Mouse (Mus musculus) thymus, postnatal 25 days (tissue): ENCODE results near the gene Lurap1.

ENCODE experiments used
- DNase-seq: peaks from one replicate; pipeline ENCODE4 v3.0.0; 2022

Gene Lurap1

DNA sequence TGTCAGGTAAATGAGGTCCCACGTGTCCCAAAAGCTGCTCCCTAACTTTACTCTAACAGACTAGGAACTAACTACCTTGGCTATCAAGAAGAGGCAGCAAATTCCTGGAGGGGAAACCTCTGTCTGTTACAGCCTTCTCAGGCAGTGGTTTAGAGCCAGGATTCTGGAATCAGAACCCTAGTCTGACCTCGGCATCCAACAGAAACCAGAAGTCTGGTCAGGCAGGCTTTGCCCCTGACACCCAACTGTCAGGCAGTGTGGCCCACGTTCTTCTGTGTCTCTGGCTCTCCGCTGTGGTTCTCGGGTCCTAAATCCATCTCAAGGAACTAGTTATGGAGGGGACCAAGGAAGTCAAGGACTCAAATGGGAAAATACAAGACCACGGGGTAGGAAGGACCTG, at the start of gene Lurap1:
Gene Lurap1, minus strand, starts transcription at position 101 of the 400 bp plus-strand sequence.
- no peak for DNase-seq

DNA sequence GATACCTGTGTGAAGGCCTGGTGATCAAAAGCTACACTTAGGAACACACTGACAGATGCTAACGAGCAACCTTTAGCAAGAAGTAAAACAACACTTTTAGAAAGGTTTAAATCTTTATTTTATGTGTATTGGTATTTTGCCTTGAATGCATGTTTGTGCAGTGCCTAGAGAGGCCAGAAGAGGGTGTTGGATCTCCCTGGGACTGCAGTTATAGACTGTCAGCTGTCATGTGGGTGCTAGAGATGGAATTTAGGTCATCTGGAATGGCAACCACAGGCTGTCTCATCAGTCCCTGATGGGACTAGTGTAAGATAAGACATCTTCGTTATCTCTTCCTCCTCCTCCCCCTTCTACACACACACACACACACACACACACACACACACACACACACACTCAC, 47.3 kb upstream of the Lurap1 start:
- peak; percentile 38 for DNase-seq

DNA sequence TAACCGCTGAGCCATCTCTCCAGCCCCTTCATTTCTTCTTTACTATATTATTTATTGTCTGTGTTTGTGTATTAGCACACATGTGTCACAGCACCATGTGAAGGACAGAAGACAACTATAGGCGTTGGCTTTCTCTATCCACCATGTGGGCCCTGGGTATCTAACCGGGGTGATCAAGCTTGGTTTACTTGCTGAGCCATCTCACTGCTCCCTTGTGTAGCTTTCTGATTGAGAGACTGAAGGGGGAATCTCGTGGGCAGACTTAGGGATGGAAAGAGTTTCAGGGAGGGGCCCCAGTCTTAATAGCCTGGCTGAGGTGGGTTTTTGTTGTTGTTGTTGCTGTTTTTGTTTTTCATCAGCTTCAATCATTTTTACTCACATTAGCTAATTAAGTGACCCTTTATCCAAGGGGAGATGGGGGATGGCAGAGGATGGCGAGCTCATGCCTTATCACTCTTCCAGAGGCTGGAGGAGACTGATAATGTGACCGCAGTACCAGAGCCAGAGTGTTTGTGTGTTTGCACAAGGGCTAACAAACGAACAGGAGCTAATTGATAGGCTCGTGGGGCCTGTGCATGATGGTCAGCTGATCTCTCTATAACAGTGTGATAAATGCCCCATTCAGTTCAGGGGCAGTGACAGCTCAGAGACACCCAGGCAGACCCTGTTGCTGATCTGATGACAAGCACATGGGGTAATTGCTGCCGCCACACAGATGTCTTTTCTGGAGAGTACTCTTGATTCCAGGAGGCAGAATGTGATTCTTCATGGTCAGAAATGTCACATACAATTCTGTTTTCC, 42.6 kb upstream of the Lurap1 start:
- DNase-seq = no peak

DNA sequence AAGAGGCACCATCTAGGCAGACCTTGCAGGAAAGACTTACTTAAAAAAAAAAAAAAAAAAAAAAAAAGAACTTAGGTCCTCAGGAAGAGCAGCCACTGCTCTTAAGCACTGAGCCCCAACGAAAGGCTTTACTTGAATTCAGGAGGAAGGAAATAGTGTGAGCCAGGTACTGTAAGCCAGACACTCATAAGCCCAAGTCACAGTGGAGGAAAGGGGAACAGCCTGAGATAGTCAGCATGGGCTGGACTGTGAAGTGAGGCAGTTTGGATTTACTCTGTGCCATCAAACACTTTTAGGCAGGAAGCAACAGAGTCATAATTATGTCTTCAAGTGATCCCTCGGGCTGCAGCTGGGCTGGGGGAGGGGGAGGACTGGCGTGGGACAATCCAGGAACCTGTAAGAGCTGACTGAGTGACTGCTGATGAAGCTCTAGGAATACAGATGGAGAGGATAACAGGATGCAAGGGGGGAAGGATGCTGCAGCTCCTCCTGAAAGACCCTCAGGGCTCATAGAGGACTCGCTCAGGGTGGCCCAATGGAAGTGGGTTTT, 41.2 kb upstream of the Lurap1 start:
- no peak for DNase-seq

DNA sequence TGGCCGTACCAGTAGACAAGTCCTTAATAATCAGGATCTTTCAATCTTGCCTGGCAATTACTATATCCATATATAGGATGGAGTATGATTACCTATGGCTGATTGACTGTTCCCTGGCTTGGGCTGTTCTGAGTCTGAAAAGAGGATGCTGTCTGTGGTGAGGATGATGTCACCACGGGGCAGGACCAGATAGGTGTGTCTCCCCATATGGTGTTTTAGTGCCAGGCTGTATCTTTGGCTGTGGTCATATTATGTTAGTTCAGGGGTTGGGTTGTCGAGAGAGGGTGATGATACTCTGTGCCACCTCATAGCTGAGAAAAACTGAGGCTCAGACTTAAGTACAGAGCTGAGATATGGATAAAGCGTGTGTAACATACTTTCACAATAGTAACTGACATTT, 33.9 kb upstream of the Lurap1 start:
- DNase-seq = no peak

DNA sequence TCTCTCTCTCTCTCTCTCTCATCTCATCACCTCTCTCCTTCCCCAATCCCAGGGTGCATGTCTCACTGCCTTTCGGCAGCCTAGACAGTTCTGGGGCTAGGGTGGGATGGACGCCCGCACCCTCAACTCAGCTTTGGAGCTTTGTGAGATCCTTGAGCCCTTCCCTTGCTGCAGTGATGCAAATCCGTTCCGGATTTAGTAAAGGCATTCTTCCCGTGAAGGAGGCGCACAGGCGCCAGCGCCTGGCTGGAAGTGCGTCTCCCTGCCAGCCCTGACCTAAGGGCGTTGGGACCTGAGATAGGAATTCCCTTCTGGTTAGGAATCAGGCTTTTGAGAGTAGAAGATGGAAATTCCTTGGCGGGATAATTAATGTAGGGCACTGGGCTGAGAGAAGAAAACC, 31.6 kb upstream of the Lurap1 start:
- DNase-seq = no peak

DNA sequence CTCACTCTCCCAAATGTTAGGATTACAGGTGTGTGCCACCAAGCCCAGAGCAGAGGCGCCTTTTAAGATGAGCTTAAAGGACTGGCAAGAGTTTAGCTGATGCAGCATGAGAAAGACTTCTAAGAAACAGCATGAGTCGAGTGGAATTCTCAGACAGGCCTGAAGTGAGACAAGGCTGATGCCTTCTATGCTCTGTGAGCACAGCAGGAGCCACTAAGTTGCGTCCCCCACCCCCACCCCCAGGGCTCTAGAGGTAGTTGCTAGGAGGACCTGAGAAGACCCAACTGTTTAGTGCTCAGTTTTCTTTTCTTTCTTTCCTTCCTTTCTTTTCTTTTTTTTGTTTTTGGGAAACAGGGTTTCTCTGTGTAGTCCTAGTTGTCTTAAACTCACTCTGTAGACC, 30.9 kb upstream of the Lurap1 start:
- no peak for DNase-seq

DNA sequence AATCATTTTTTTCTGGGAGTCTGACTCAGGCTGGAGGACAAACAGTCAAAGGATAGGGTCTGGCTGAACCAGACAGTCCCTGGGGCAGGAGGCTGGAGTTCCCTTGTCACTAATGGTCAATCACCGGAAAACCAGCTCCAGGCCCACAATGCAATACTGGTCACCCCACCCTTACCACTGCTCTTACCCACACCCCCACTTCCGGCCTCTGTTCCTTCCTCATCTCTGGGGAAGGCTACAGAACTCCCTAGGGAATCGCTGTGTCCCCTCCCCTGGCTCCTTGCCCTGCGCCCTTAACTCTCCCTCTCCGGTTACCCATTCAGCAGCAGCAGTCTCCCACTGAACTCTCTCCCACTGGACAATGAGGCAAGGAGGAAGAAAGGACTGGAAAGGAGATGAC, 26.0 kb upstream of the Lurap1 start:
- DNase-seq = no peak

DNA sequence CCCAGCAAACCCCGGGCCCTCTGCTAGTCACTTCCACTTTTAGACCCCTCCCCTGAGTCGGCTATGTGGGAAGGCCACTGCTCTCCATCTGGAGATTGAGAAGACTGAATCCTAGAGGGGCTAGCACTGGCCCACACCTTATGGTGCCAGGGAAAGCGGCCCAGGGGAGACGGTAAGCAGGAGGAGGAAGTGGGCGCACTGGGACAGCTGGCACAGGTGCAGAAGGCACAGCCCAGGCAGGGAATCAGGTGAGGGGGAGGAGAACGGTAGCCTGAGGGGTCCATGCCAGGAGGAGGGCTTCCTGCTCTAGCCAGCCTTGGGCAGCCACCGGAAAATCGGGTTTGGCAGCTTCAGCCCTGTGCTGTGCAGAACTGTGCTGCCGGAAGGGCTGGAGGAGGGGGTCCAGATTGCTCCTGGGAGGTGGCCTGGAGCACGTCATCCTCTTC, 25.4 kb upstream of the Lurap1 start:
- DNase-seq = peak; percentile 66

DNA sequence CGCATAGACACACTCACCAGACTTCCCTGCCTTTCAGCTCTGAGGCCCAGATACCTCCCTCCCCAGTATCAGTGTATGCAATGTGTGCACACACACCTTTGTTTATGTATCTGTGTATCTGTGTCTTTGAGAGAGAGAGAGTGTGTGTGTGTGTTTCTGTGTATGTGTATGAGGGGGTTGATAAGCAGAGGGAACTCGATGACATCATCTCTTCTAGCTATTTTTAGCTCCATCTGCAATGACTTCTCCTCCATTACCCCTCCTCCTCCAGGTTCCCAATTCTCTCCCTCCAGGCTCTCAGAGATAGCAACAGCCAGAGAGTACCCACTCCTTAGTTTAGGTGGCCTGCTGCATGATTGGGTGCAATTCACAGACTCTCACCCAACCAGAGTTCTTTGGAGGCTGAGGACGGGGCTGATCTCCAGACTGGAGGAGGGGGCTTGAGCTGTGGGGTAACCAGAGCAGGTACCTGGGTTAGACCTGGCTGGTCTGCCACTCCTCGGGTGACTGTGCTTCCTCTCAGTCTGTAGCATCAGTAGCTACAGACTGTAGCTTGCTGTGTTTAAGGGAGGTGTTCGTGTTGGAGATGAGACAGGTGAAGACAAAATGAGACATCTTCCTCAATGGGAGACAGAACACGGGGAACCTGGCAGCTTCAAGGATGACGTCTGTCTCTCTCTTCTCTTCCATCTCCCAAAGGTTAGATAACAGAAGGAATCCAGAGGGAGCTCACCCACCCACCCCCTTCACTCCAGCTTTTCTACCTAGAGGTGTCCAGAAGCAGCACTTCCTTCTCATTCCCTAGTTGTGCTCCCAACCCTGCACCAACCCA, 24.8 kb upstream of the Lurap1 start:
- no peak for DNase-seq

DNA sequence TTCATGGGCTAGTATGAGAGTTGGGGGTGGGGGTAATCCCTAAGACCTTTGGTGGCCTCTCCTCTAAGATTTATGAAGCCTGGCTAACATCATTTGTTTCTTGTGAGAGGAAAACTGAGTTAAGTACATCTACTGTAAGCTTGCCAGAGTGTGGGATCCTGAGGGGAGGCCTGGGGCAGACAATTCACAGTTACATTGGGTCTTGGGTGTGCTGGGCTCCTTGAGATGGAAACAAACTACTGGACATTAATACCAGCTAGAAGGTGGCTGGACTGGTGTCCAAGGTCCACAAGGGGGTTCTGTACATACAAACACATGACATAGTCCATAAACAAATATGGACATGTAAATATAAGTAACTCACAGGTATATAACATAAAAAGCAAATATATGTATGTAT, 24.0 kb upstream of the Lurap1 start:
- DNase-seq = no peak

DNA sequence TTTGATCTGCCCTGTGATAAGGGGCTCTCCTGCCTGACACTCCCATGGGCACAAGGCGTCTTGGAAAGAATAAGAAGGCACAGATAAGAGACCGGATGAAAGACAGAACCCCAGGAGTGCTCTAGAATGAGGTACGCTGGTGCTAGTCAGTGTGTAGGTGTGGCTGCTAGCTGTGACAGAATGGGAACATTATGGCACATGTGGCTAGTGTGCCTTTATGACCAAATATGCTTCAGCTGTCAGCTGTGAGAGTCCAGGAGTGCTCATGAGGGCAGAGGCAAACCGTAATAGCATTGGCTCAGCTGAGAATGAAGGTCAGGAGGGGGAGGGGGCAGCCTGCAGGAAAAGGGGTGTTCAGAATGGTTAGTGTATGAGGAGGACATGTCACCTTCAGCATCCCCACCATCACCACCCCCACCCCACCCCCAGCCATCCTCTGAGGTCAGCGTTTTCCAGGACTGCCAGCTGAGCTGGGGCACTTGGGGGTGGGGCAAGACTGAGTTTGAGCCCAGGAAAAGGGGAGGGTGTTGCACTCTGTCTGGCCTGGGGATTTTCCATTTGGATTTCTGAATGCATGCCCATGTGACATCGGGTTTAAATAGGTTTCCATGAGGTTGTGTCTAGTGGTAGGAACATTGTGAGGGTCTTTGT, 23.5 kb upstream of the Lurap1 start:
- DNase-seq = no peak

DNA sequence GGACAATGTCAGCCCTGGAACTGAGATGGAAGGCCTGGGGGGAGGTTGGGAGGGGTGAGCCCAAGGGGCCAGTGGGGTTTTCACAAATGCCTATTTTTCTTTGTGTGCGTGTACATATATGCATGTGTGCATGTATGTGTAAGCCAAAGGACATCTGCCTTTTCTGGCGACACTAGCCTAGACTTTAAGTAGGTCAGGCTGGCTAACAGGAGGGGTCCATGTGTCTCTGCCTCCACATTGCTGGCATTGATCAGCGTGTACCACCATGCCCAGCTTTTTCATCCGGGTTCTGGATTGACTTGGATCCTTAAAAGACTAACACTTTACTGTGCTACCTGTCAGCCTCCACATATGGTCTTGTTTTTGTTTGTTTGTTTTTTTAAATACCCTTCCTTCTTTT, 22.6 kb upstream of the Lurap1 start:
- DNase-seq = no peak

DNA sequence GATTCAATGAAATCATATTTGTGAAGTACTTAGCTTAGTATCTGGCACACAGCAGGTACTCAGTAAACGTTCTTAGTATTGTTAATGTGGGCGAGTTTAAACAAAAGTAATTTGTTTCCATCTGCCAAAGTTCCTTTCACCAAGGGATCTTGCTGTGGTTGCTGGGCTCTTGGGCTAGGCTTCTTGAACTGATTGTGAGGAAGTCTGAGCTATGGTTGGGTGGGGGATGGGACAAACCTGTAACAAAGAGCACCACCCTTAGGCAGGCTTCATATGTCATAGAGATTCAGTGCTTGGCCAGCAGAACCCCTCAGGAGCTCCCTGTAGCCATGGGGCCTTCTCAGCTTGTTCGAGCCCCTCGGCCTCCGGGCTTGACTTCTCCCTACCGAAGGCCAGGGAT, 21.9 kb upstream of the Lurap1 start, which contains the start of the genes 1700042G07Rik and Gm49337:
Gene 1700042G07Rik, plus strand, starts transcription at position 301 of the 400 bp plus-strand sequence.
Gene Gm49337, plus strand, starts transcription at position 313 of the 400 bp plus-strand sequence.
- DNase-seq = no peak

DNA sequence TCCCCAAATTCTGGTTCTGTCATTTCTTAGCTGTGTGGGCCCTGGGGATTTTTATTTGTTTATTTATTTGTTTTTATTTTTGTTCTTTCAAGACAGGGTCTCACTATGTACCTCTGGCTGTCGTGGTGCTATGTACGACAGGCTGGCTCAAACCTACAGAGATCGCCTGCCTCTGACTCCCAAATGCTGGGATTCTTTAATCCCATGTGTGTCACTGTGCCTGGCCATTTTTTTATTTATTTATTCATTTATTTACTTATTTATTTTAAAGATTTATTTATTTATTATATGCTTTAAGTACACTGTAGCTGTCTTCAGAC, 18.2 kb upstream of the Lurap1 start:
- DNase-seq = no peak

DNA sequence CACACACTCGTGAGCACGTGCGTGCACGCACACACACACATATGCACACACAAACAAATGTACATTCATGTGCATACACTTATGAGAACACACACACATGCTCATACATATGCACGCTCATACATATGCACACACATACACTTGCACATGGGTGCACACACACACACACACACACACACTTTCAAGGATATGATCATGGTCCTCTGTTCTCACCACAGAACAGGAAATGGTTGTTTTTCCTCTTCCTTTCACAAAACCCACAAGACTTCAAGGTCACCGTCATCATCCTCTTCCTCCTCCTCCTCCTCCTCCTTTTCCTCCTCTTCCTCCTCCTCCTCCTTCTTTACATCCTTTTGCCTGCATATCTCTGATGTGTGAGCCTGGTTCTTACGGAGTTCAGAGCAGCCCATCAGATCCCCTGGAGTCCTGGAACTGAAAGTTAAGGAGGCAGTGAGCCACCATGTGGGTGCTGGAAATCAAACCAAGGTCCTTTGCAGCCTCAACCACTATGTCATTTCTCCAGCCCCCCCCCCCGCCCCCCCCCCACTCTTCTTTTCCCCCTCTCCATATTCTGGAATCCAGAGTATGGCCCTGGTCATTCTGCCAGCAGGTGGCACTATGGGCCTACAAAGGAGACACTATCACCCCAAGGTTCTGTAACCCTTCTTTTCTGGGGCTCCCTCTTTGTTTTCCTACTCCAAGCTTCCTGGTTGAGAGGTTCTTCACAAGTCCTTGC, 17.6 kb upstream of the Lurap1 start:
- DNase-seq = peak; percentile 71

DNA sequence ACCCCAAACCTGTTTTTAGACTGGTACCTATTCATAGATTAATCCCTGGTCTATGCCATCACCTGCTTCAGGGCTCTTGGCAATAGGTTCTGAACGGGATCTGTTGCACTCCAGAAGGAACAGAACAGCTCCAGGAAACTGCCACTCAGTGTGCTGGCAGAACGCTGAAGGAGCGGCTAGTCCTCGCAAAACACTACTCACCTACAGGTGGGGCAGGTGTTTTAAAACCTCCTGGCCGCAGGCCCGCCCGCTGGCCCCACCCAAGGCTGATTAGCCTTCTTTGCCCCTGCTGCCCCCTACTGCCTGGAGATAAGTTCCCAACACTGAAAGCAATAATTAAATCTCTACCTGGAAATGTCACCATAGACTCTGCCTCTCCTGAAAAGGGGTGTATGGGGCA, 16.3 kb upstream of the Lurap1 start, which contains the start of gene Tspan1:
Gene Tspan1, minus strand, starts transcription at position 198 of the 400 bp plus-strand sequence.
- peak; percentile 21 for DNase-seq

DNA sequence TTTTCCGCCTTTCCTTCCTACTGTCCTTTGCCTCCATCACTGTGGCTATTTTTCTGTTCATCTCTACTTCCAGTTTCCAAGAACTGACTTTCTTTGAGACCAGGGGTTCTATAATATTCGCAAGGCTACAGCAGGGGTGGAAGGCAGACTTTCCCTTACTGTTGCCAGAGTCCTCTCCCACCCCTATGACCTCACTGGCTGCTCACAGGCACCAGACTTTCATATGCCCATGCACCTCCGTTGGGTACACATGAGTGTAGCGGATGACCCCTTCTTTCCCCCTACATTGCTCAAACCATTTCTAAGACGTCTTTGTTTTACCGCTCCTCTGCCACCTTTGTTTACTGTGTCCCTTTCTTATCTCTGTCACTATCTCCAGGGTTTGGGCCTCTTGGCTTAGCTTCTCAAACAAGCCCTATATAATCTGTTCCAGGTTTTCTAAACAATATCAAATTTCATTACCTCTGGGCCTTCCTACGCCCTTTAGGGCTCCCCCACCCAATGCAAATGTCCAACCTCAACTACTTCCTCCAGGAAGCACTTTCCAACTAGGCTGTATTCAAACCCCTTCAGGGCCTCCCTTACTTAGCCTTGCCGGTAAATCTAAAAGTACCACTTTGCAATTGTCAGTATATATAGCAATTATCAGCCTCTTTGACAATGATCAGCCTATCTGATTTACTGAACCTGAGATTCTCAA, 14.7 kb upstream of the Lurap1 start:
- DNase-seq = no peak

DNA sequence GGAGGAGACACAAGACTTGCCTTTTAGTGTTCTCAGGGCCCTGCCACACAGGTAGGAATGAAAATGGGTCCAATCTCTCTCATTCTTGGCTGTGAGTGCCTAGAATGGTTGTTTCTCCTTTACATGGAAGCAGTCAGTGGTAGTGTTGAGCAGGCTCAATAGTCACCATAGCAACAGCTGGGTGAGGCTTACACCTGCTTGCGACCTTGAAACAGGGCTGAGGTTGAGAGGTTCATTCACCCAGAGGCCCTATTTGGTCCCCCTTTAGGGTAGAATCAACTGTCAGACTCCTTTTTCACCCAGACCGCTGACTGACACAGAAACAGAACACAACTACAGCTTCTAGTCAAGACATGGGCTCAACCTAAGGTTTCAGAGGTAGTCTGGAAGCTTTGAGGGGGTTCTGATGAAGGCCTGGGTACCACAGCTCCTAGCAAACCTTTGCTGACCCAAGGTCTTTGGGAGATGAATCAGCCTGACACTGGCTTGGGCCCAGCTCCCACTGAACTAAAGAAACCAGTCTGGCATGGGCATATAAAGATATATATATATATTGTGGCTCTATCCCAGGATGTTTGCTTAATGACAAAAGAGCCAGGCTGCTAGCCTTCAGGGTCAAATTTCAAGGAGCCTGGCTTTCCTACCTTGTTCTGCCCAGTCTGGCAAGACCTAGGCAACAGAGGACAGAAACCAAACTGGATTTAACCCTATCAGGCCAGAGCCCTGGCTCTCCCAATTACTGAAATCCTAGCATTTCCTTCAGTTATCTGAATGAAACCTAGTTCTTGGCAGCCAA, 13.8 kb upstream of the Lurap1 start:
- DNase-seq = no peak

DNA sequence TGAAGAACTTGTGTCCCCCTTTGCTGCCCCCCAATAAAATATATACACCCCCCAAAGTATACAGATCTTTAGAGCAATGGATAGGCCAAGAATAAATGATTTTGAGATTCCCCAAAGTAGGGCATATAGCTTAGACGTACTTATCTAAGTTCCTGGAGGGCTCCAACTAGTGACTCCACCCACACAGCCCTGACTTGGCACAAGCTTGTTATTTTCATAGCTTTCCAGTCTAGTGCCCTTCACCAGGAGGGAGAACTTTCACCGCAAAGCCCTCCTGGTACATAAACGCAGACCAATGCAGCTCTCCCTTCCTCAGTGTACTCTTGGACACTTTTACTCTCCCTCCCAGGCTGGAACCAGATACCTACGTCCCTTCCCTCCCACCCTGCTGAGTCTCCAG, 11.0 kb upstream of the Lurap1 start:
- no peak for DNase-seq

DNA sequence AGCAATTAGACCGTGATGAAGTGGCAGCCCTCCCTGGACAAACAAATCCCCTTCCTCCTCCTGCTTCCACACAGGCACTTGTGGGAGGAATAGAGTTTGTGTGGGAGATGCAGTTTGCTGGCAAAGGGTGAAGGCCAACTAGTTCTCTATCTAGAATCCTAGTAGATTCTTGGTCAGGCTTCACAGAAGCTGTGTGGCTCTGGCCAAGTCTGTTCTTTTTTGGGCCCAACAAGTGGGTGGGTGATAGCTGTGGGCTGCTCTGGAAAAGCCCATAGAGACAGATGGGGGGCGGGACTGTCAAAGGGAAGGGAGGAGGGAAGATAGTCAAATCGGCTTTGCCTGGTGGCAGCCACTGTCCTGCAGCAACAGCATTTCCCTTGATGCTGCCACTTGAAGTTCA, 9.6 kb upstream of the Lurap1 start:
- DNase-seq = no peak
